Mouse (Mus musculus): ENCODE measurements around the gene Hoxd8.

Hoxd8 gene

GRCm38 (mm10) chr2:74686988-74687697 lies 17.3 kb upstream of the Hoxd8 start:
- DNase-seq = no peak

GRCm38 (mm10) chr2:74687698-74688555 lies 16.5 kb upstream of the Hoxd8 start:
- DNase-seq = no peak

GRCm38 (mm10) chr2:74688795-74689573 lies 15.4 kb upstream of the Hoxd8 start:
- DNase-seq = no peak

- no peak for DNase-seq
Measured at GRCm38 (mm10) chr2:74689574-74690337, 14.7 kb upstream of the Hoxd8 start.

GRCm38 (mm10) chr2:74690338-74690716 lies 14.1 kb upstream of the Hoxd8 start:
- DNase-seq = no peak

GRCm38 (mm10) chr2:74691022-74691951 lies 13.1 kb upstream of the Hoxd8 start, which contains the start of gene Hoxd10:
Gene Hoxd10, plus strand, starts transcription at chr2:74691924.
- DNase-seq = peak; percentile 53 to 59

- no peak for DNase-seq
Measured at GRCm38 (mm10) chr2:74691995-74692807, 12.2 kb upstream of the Hoxd8 start.

GRCm38 (mm10) chr2:74692808-74693431 lies 11.5 kb upstream of the Hoxd8 start:
- no peak for DNase-seq

- no peak for DNase-seq
Measured at GRCm38 (mm10) chr2:74693432-74693827, 11.0 kb upstream of the Hoxd8 start.

- DNase-seq = no peak
Measured at GRCm38 (mm10) chr2:74694066-74694465, 10.3 kb upstream of the Hoxd8 start.

- no peak for DNase-seq
Measured at GRCm38 (mm10) chr2:74695383-74695782, 9.0 kb upstream of the Hoxd8 start.

- DNase-seq = no peak
Measured at GRCm38 (mm10) chr2:74695813-74696430, 8.5 kb upstream of the Hoxd8 start.

- DNase-seq = no peak
Measured at GRCm38 (mm10) chr2:74696442-74697335, 7.7 kb upstream of the Hoxd8 start.

- peak in 1 of 2 experiments; percentile 66 for DNase-seq
Measured at GRCm38 (mm10) chr2:74697567-74698121, 6.8 kb upstream of the Hoxd8 start, which contains the start of gene Hoxd9. Gene Hoxd9, plus strand, starts transcription at chr2:74697727.

- no peak for DNase-seq
Measured at GRCm38 (mm10) chr2:74698201-74699052, 6.0 kb upstream of the Hoxd8 start.

GRCm38 (mm10) chr2:74699053-74699430 lies 5.4 kb upstream of the Hoxd8 start:
- DNase-seq = no peak

All from cerebellum, postnatal 10 days (tissue).